Mouse (Mus musculus) limb, embryonic 15.5 days (tissue): ENCODE data around the gene Rbck1. TPM values are rescaled to one million over a fixed set of nuclear protein-coding genes. Genes with fewer than 3 reads are reported as not detected.
"Not testable (repeated sequence)": the region's sequence is repeated elsewhere in the genome, so short reads cannot be mapped to it uniquely, and the experiment has no call there.

ENCODE experiments used
- ATAC-seq: fragments of 200-750 bp; cut with Nextera tagmentation; 2 replicates; pipeline ENCODE4 v1.8.0; 2017; ENCODE audit warnings: low read depth, moderate TSS enrichment; ENCODE audit not compliant: insufficient number of reproducible peaks, low FRiP score, low TSS enrichment
- H3K27ac ChIP-seq: fragments of 300-500 bp; sonication (generic); 2 replicates; pipeline ENCODE4 v1.5.1; 2015; ENCODE audit warnings: moderate library complexity, mild to moderate bottlenecking, inconsistent platforms
- H3K27me3 ChIP-seq: fragments of 300-500 bp; sonication (generic); 2 replicates; pipeline ENCODE4 v1.6.1; 2015; ENCODE audit warnings: inconsistent platforms
- H3K36me3 ChIP-seq: fragments of 300-500 bp; sonication (generic); 2 replicates; pipeline ENCODE4 v1.6.1; 2015; ENCODE audit warnings: inconsistent platforms
- H3K4me1 ChIP-seq: fragments of 300-500 bp; sonication (generic); 2 replicates; pipeline ENCODE4 v1.6.1; 2015; ENCODE audit warnings: inconsistent platforms
- H3K4me2 ChIP-seq: fragments of 300-500 bp; sonication (generic); 2 replicates; pipeline ENCODE4 v1.6.1; 2015; ENCODE audit warnings: mild to moderate bottlenecking, inconsistent platforms
- H3K4me3 ChIP-seq: fragments of 300-500 bp; sonication (generic); 2 replicates; pipeline ENCODE4 v1.5.1; 2015; ENCODE audit warnings: mild to moderate bottlenecking, inconsistent platforms
- H3K9ac ChIP-seq: fragments of 300-500 bp; sonication (generic); 2 replicates; pipeline ENCODE4 v1.6.1; 2015; ENCODE audit warnings: inconsistent platforms
- H3K9me3 ChIP-seq: fragments of 300-500 bp; sonication (generic); 2 replicates; pipeline ENCODE4 v1.6.1; 2016; ENCODE audit warnings: inconsistent platforms
- WGBS: fragments of 180-500 bp; shearing (Covaris S2); methylation state at CpG from one replicate; pipeline ENCODE4 v1.1.7; 2015; 5-methylcytosine and 5-hydroxymethylcytosine counted together
- polyA plus RNA-seq: library from polyadenylated mRNA; unstranded; fragments of >200 nt; fragmentation: Nextera tagmentation; extraction: Ambion mirVana; gene quantifications from 2 replicates; pipeline ENCODE4 v1.2.1, GENCODE M21; 2015

Gene Rbck1
- polyA plus RNA-seq, 1 experiment from 2014 or later = 86.3 TPM

GRCm38 (mm10) chr2:152359616-152360015, 27.2 kb upstream of the Rbck1 start:
- peaks cover 7% of the 10 kb centered on the region; the same call in 1 of the 2 replicates for H3K4me1 ChIP-seq
- no peak for ATAC-seq
- H3K27ac ChIP-seq = no peak overlapping the region
- no peaks in the 10 kb centered on the region for H3K27me3 ChIP-seq
- no peak overlapping the region for H3K4me2 ChIP-seq
- no peak overlapping the region for H3K4me3 ChIP-seq
- no peak overlapping the region for H3K9ac ChIP-seq
- H3K36me3 ChIP-seq = no peaks in the 10 kb centered on the region
- H3K9me3 ChIP-seq = no peaks in the 10 kb centered on the region
- 66% methylated on average over 5 of the region's 5 CpGs for WGBS

- H3K27ac ChIP-seq, H3K4me2 ChIP-seq, H3K4me1 ChIP-seq, H3K36me3 ChIP-seq, ATAC-seq, H3K9ac ChIP-seq, H3K9me3 ChIP-seq, H3K27me3 ChIP-seq, H3K4me3 ChIP-seq: not testable (repeated sequence)
- WGBS = 77% methylated on average over 5 of the region's 5 CpGs
These were observed 26.5 kb upstream of the Rbck1 start for GRCm38 (mm10) chr2:152358977-152359376.

DNA sequence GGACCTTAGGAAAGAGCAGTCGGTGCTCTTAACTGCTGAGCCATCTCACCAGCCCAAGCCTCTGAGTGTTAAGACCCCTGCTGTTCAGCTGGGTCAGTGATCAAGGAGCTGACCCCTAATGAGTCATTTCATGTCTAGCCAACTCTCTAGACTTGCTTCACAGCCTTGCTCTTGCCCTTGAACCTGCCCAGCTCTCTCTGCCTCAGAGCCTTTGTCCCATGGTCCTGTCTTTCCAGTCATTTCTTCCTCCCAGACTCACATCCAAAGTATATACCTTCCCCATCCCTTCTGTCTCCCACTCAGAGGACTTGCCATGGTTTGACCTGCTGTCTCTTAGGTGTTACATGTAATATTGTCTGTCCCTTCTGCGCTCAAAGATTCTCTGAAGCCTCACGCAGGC, 24.8 kb upstream of the Rbck1 start:
- ATAC-seq = no peak
- no peak overlapping the region for H3K4me2 ChIP-seq
- H3K27me3 ChIP-seq = no peaks in the 10 kb centered on the region
- 84% methylated on average over 3 of the region's 3 CpGs for WGBS
- no peaks in the 10 kb centered on the region for H3K9me3 ChIP-seq
- H3K27ac ChIP-seq = no peak overlapping the region
- H3K9ac ChIP-seq = no peak overlapping the region
- H3K36me3 ChIP-seq = no peaks in the 10 kb centered on the region
- H3K4me3 ChIP-seq = no peak overlapping the region
- H3K4me1 ChIP-seq = no peaks in the 10 kb centered on the region

DNA sequence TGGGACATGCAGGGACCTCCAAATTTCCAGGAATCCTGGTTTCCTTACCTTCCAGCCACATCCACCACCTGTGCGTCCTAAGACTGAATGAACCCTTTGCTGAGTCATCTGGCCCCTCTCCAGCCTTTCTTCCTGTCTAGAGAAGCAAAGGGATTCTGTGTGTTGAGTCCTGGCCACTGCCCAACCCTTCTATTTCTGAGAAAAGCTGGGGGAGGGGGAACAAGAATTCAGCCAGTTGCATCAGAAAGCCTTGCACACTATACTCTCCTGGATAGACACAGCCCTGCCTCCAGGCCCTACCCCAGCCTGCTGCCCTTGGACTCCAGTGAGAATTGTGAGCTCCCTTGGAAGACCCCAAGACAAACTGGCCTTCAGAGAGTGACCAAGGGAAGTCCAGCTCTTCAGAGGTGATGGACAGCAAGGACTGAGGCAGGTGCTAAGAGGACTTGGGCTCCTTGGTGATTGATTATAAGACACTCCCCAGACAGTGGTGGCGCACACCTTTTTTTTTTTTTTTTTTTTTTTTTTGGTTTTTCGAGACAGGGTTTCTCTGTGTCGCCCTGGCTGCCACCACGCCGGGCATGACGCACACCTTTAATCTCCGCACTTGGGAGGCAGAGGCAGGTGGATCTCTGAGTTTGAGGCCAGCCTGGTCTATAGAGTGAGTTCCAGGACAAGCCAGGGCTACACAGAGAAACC, 17.5 kb upstream of the Rbck1 start:
- WGBS = 81% methylated on average over 8 of the region's 8 CpGs
- H3K27ac ChIP-seq = no peak overlapping the region

DNA sequence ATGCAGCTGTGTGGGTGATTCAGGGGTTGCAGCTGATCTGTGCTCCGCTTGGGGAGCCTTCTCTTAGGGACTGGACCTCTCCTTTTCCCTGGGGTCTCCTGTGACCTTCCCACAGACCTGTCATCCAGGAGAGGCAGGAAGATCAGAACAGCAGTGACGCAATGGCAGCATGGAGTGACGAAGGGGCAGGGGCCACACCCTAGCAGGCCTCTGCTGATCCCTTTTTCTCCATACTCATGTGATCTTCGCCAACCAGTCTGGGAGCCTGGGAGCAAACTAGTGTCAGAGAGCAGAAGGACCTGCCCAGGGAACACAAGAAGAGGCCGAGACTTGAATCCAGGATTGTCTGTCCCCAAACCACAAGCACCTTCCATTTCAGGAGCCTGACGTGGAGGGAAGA, 16.8 kb upstream of the Rbck1 start:
- Histone ChIP-seq H3K4me3 (no peak overlapping the region), H3K27ac (no peak overlapping the region), H3K9me3 (no peaks in the 10 kb centered on the region), H3K36me3 (no peaks in the 10 kb centered on the region), H3K4me1 (peaks cover 10% of the 10 kb centered on the region), H3K4me2 (no peak overlapping the region), H3K27me3 (no peaks in the 10 kb centered on the region), H3K9ac (no peak overlapping the region)
- WGBS = 73% methylated on average over 6 of the region's 6 CpGs
- no peak for ATAC-seq

More for the DNA sequence above, 17.5 kb upstream of the Rbck1 start:
- Histone ChIP-seq H3K36me3 (no peaks in the 10 kb centered on the region), H3K4me1 (peaks cover 5% of the 10 kb centered on the region; the same call in 1 of the 2 replicates), H3K9ac (no peak overlapping the region), H3K4me2 (no peak overlapping the region), H3K27me3 (no peaks in the 10 kb centered on the region), H3K4me3 (no peak overlapping the region), H3K9me3 (no peaks in the 10 kb centered on the region)
- no peak for ATAC-seq

DNA sequence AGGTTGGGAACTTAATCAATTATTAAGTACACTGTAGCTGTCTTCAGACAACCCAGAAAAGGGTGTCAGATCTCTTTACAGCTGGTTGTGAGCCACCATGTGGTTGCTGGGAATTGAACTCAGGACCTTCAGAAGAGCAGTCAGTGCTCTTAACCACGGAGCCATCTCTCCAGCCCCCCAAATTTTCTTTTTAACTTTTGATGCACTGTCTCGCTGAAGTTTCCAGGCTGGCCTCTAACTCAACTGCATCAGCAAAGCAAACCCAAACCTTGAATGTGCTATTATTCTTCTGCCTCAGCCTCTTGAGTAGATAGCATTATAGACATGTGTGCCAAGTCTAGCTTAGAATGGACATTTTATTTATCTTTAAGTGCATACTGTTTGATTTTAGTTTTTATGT, 15.3 kb upstream of the Rbck1 start:
- no peaks in the 10 kb centered on the region for H3K27me3 ChIP-seq
- no peak overlapping the region for H3K9ac ChIP-seq
- no peaks in the 10 kb centered on the region for H3K9me3 ChIP-seq
- no peak overlapping the region for H3K4me2 ChIP-seq
- 75% methylated on average over 2 of the region's 2 CpGs for WGBS
- no peak for ATAC-seq
- H3K4me3 ChIP-seq = no peak overlapping the region
- no peaks in the 10 kb centered on the region for H3K36me3 ChIP-seq
- H3K4me1 ChIP-seq = peaks cover 21% of the 10 kb centered on the region
- H3K27ac ChIP-seq = no peak overlapping the region

- Histone ChIP-seq H3K4me2 (no peak overlapping the region), H3K4me3 (no peak overlapping the region), H3K27ac (no peak overlapping the region), H3K9me3 (no peaks in the 10 kb centered on the region), H3K4me1 (peaks cover 21% of the 10 kb centered on the region), H3K9ac (no peak overlapping the region), H3K27me3 (no peaks in the 10 kb centered on the region), H3K36me3 (no peaks in the 10 kb centered on the region)
- no peak for ATAC-seq
- WGBS = 46% methylated on average over 9 of the region's 9 CpGs
These were observed 14.5 kb upstream of the Rbck1 start for GRCm38 (mm10) chr2:152346776-152347465.

DNA sequence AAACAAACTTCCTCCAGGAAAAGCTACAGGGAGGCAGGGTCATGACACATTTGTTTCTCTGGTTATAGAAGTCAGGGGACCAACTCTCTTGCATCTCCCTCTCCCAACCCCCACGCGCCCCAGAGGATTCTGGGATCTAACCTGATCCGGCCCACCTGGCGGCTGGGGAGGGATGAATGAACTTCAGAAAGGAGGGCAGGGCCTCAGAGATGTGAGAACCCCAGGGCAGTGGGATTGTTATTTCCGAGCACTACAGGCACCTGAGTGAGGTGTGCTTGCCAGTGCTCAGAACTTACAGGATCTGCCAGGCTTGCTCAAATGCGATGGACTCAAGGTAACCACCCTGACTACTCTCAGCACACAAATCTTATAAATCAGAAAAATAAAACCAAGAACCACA, 12.9 kb upstream of the Rbck1 start:
- Histone ChIP-seq H3K4me3 (no peak overlapping the region), H3K27me3 (no peaks in the 10 kb centered on the region), H3K9me3 (no peaks in the 10 kb centered on the region), H3K4me1 (peaks cover 21% of the 10 kb centered on the region), H3K9ac (no peak overlapping the region), H3K27ac (no peak overlapping the region), H3K36me3 (no peaks in the 10 kb centered on the region), H3K4me2 (no peak overlapping the region)
- no peak for ATAC-seq
- 59% methylated on average over 6 of the region's 6 CpGs for WGBS

DNA sequence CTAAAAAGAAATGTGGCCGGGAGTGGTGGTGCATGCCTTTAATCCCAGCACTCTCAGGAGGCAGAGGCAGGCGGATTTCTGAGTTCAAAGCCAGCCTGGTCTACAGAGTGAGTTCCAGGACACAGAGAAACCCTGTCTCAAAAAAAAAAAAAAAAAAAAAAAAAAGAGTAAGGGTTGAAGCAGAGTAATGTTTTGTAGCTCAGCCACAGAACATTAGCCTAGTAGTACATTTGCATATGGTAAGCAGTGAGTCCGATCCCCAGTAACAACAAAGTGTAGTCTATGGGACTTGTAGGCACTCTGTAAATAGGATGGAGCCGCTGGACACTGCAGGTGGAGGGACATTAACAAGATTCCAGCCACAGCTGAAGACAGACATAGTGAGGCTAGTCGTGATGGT, 12.5 kb upstream of the Rbck1 start:
- Histone ChIP-seq H3K27me3 (no peaks in the 10 kb centered on the region), H3K36me3 (no peaks in the 10 kb centered on the region), H3K4me3 (no peak overlapping the region), H3K27ac (no peak overlapping the region), H3K9ac (no peak overlapping the region), H3K4me2 (no peak overlapping the region), H3K9me3 (no peaks in the 10 kb centered on the region), H3K4me1 (peaks cover 19% of the 10 kb centered on the region)
- WGBS = 69% methylated on average over 5 of the region's 5 CpGs
- no peak for ATAC-seq

DNA sequence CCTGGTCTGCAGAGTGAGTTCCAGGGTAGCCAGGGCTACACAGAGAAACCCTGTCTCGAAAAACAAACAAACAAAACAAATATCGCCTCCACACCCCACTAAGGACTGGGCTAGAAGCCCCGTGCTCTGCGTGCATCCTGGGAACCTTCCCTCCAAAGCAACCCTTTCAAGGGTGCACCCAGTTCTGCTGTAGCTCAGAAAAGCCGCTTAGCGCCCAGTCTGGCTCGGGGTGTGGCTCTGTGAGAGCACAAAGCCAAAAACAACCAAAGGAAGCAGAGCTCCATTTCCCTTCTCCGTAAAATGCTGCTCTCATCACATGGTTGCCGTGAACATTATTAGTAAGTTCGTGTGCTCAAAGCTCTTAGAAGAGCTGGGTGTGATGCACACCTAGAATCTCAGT, 11.9 kb upstream of the Rbck1 start:
- Histone ChIP-seq H3K4me1 (peaks cover 16% of the 10 kb centered on the region), H3K9ac (0 out of 2 replicates have a peak overlapping the region, but pooled peaks have one; percentile 8), H3K4me3 (peak overlapping the region; percentile 54), H3K9me3 (no peaks in the 10 kb centered on the region), H3K36me3 (no peaks in the 10 kb centered on the region), H3K27me3 (no peaks in the 10 kb centered on the region), H3K4me2 (peak overlapping the region; percentile 92), H3K27ac (no peak overlapping the region)
- no peak for ATAC-seq
- WGBS = 6% methylated on average over 10 of the region's 10 CpGs

- 0% methylated on average over 50 of the region's 52 CpGs for WGBS
These were observed 11.1 kb upstream of the Rbck1 start, which contains the start of gene Trib3 for GRCm38 (mm10) chr2:152343329-152344213. Gene Trib3, minus strand, starts transcription at chr2:152344032.

More at GRCm38 (mm10) chr2:152343329-152344213, 11.1 kb upstream of the Rbck1 start, which contains the start of gene Trib3:
- H3K9me3 ChIP-seq = no peaks in the 10 kb centered on the region
- H3K27ac ChIP-seq = peak within 1 kb of the TSS; percentile 51; the same call in 1 of the 2 replicates
- peak; percentile 71 for ATAC-seq
- peaks cover 16% of the 10 kb centered on the region for H3K4me1 ChIP-seq
- H3K4me3 ChIP-seq = peak within 1 kb of the TSS; percentile 54
- peak within 1 kb of the TSS; percentile 51 for H3K9ac ChIP-seq
- H3K27me3 ChIP-seq = no peaks in the 10 kb centered on the region
- no peaks in the 10 kb centered on the region for H3K36me3 ChIP-seq
- H3K4me2 ChIP-seq = peak within 1 kb of the TSS; percentile 92
